ENCODE assay signal across 7 mouse cellular contexts in genomic region chr11:9048011-9048702, GRCm38 (mm10). TPM values are rescaled to one million over a fixed set of nuclear protein-coding genes. Genes with fewer than 3 reads are reported as not detected.
A peak's percentile ranks its signal among the peaks of the same experiment; 100 is the strongest.
DNase-seq lines count a peak whose midpoint lies in the region; ATAC-seq lines count a peak whose summit lies in the region.

Gm11992 (plus strand) TSS chr11:9048594.

- H3K36me3 ChIP-seq in embryonic facial prominence, embryonic 13.5 days, result no peaks in the 10 kb centered on the region
- no peaks in the 10 kb centered on the region for H3K36me3 ChIP-seq in limb, embryonic 10.5 days
- no peaks in the 10 kb centered on the region for H3K36me3 ChIP-seq in midbrain, embryonic 12.5 days

- H3K9ac ChIP-seq in embryonic facial prominence, embryonic 13.5 days, result peak within 1 kb of the TSS; percentile 51
- H3K9ac ChIP-seq in midbrain, embryonic 12.5 days (replicated peaks), result peak within 1 kb of the TSS; percentile 40; the same call in 1 of the 2 replicates

- no peaks in the 10 kb centered on the region for H3K9me3 ChIP-seq in embryonic facial prominence, embryonic 13.5 days
- H3K9me3 ChIP-seq in limb, embryonic 10.5 days (replicated peaks), result no peaks in the 10 kb centered on the region
- no peaks in the 10 kb centered on the region for H3K9me3 ChIP-seq in midbrain, embryonic 12.5 days

- peaks cover 32% of the 10 kb centered on the region for H3K27me3 ChIP-seq in embryonic facial prominence, embryonic 13.5 days
- peaks cover 35% of the 10 kb centered on the region for H3K27me3 ChIP-seq in limb, embryonic 10.5 days (ENCODE audit: low read depth, poor library complexity, severe bottlenecking)
- H3K27me3 ChIP-seq in midbrain, embryonic 12.5 days, result peaks cover 28% of the 10 kb centered on the region

- WGBS in embryonic facial prominence, embryonic 13.5 days, result 4% methylated on average over 21 of the region's 21 CpGs
- 5% methylated on average over 21 of the region's 21 CpGs for WGBS in limb, embryonic 10.5 days
- 6% methylated on average over 21 of the region's 21 CpGs for WGBS in midbrain, embryonic 12.5 days

- ATAC-seq in embryonic facial prominence, embryonic 13.5 days (ENCODE audit: insufficient number of reproducible peaks, insufficient read depth, low FRiP score, low TSS enrichment, low read depth), result peak; percentile 98
- peak; percentile 100 for ATAC-seq in midbrain, embryonic 12.5 days (ENCODE audit: low FRiP score, low read depth)

- peaks cover 9% of the 10 kb centered on the region; the same call in 1 of the 2 replicates for H3K4me1 ChIP-seq in embryonic facial prominence, embryonic 13.5 days
- peaks cover 12% of the 10 kb centered on the region for H3K4me1 ChIP-seq in limb, embryonic 10.5 days
- peaks cover 9% of the 10 kb centered on the region for H3K4me1 ChIP-seq in midbrain, embryonic 12.5 days

- H3K4me2 ChIP-seq in embryonic facial prominence, embryonic 13.5 days, result peak within 1 kb of the TSS; percentile 92
- peak within 1 kb of the TSS; percentile 86 for H3K4me2 ChIP-seq in midbrain, embryonic 12.5 days (replicated peaks)

- DNase-seq in adrenal gland, postnatal 4 days (ENCODE audit: low spot score in 2 of 2), result peak; percentile 68 to 70
- DNase-seq in heart, adult 11 months, result peak; percentile 98
- peak; percentile 92 for DNase-seq in kidney, adult 18-20 months
- peak; percentile 89 for DNase-seq in limb, embryonic 10.5 days (ENCODE audit: low spot score)
- DNase-seq in skeletal muscle tissue, adult 2 months (ENCODE audit: low read depth, low spot score), result peak; percentile 62

- peak within 1 kb of the TSS; percentile 52 for H3K4me3 ChIP-seq in embryonic facial prominence, embryonic 13.5 days
- H3K4me3 ChIP-seq in limb, embryonic 10.5 days, result peak within 1 kb of the TSS; percentile 59
- H3K4me3 ChIP-seq in midbrain, embryonic 12.5 days, result peak within 1 kb of the TSS; percentile 55

- H3K27ac ChIP-seq in embryonic facial prominence, embryonic 13.5 days, result no peak within 1 kb of the TSS
- H3K27ac ChIP-seq in limb, embryonic 10.5 days, result no peak within 1 kb of the TSS
- no peak within 1 kb of the TSS for H3K27ac ChIP-seq in midbrain, embryonic 12.5 days (replicated peaks)

RNA-seq across cellular contexts. Expression of gene Gm11992, which starts in this region (rescaled TPM):
- 1 to 10 TPM in 1 of 2 experiments, under 1 TPM in 1; 0.28 to 1.3 TPM for total RNA-seq in adrenal gland, postnatal 4 days (2021)
- 0.77 and 0.79 TPM in 2 replicates for polyA plus RNA-seq in embryonic facial prominence, embryonic 13.5 days (2015; fragmentation: Nextera tagmentation; extraction: Ambion mirVana)
- 0.09 and 0.25 TPM in 2 replicates for polyA plus RNA-seq in limb, embryonic 10.5 days (2016; fragmentation: Nextera tagmentation; extraction: Ambion mirVana)
- 0.43 and 0.47 TPM in 2 replicates for polyA plus RNA-seq in midbrain, embryonic 12.5 days (2016; fragmentation: Nextera tagmentation; extraction: Ambion mirVana)

Comparison
In these comparisons a context has a peak if more than half of its experiments do, and no peak if none do; other contexts are left out.
1. Peak in ATAC-seq, H3K4me3 ChIP-seq, H3K9ac ChIP-seq and H3K4me2 ChIP-seq in embryonic facial prominence, embryonic 13.5 days; RNA of the gene not detected or under 1 TPM.
2. Peak in DNase-seq and H3K4me3 ChIP-seq in limb, embryonic 10.5 days; RNA of the gene not detected or under 1 TPM.
3. Peak in ATAC-seq, H3K4me3 ChIP-seq, H3K9ac ChIP-seq and H3K4me2 ChIP-seq in midbrain, embryonic 12.5 days; RNA of the gene not detected or under 1 TPM.